Mouse (Mus musculus) C2C12 (cell line): ENCODE results near the gene Snph. TPM values are rescaled to one million over a fixed set of nuclear protein-coding genes. Genes with fewer than 3 reads are reported as not detected.

ENCODE experiments used
- H3K27me3 ChIP-seq: one replicate; pipeline ENCODE4 v1.6.1; 2011; ENCODE audit not compliant: control insufficient read depth, insufficient read depth, insufficient read length
- H3K36me3 ChIP-seq: one replicate; pipeline ENCODE4 v1.6.1; 2011; ENCODE audit not compliant: control insufficient read depth, insufficient read depth
- H3K4me3 ChIP-seq: one replicate; pipeline ENCODE4 v1.5.1; 2011; ENCODE audit warnings: mild to moderate bottlenecking, control low read depth; ENCODE audit not compliant: poor library complexity, insufficient read depth, severe bottlenecking
- H3K79me2 ChIP-seq: one replicate; pipeline ENCODE4 v1.6.1; 2011; ENCODE audit not compliant: control insufficient read depth, insufficient read depth
- H3K79me3 ChIP-seq: one replicate; pipeline ENCODE4 v1.6.1; 2011; ENCODE audit warnings: low read depth, control low read depth
- H3ac ChIP-seq: one replicate; pipeline ENCODE3; 2011; ENCODE audit warnings: low read depth; ENCODE audit not compliant: control insufficient read depth, insufficient read length
- CEBPB ChIP-seq: IDR thresholded peaks from one replicate; pipeline ENCODE4 v1.6.1; 2011; ENCODE audit warnings: low read depth, mild to moderate bottlenecking, control low read depth, moderate library complexity
- CTCF ChIP-seq: IDR thresholded peaks from one replicate; pipeline ENCODE4 v1.5.1; 2011; ENCODE audit not compliant: control insufficient read depth, insufficient read depth, insufficient read length
- FOSL1 ChIP-seq: IDR thresholded peaks from one replicate; pipeline ENCODE4 v1.8.0; 2011; ENCODE audit warnings: mild to moderate bottlenecking, low read length; ENCODE audit not compliant: poor library complexity, insufficient read depth, severe bottlenecking
- MAX ChIP-seq: IDR thresholded peaks from one replicate; pipeline ENCODE4 v1.6.1; 2011; ENCODE audit warnings: mild to moderate bottlenecking, control low read depth
- MYOD1 ChIP-seq: IDR thresholded peaks from one replicate; pipeline ENCODE4 v1.6.1; 2011; ENCODE audit warnings: low read depth; ENCODE audit not compliant: control insufficient read depth, insufficient read length
- MYOG ChIP-seq: IDR thresholded peaks from one replicate; pipeline ENCODE4 v1.6.1; 2011; ENCODE audit not compliant: control insufficient read depth, insufficient read length; ENCODE audit errors: extremely low read depth
- USF1 ChIP-seq: IDR thresholded peaks from one replicate; pipeline ENCODE4 v1.6.1; 2011; ENCODE audit warnings: low read depth, mild to moderate bottlenecking, control low read depth, moderate library complexity
- polyA plus RNA-seq: library from polyadenylated mRNA; unstranded; fragments of >200 nt; fragmentation: generic; extraction: Trizol; gene quantifications from one replicate; pipeline ENCODE4 v1.2.1, GENCODE M21; 2012; ENCODE audit warnings: missing spikeins

Gene Snph
- polyA plus RNA-seq, 1 experiment, result not detected

DNA sequence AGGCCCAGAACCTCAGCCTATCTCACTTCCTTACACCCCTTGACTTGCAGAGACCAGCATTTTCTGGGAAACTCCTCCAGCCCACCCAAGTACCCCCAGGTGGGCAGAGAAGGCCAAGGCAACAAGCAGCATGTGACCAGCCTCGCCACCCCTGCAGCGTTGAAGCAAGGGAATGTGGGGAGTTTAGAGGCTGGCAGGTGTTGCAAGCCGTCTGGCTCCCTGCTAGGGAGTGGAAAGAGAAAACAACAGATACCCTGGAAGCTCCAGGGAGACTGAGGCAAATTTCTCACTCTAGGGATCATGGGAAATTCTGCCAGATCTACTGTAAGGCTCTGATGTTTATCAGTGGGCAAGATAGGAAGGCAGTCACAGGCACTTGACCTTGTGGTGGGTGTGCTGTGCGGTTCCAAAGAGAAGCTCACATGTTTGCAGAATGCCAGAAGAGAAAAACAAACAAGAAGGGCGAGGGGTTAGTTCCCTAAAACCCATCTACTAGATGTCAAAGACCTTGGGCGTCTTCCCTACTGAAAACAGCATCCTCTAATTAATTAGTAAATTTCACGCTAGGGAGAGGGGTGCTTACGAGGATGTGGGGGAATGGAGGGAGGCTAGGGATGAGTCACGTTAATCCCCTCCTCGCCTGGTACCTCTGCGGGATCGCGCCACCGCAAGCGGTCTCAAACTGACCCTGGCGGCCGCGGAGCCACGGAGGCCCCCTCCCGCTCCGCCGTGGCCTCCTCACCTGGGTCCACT, 811 bp downstream of the Snph start:
- Histone ChIP-seq H3ac (no peak overlapping the region), H3K4me3 (no peak overlapping the region), H3K36me3 (no peaks in the 10 kb centered on the region), H3K79me3 (no peaks in the 10 kb centered on the region), H3K79me2 (no peaks in the 10 kb centered on the region), H3K27me3 (peaks cover 45% of the 10 kb centered on the region)
- TF ChIP-seq USF1, result no peak
- TF ChIP-seq CEBPB, result no peak
- TF ChIP-seq MYOG, result no peak
- no peak for TF ChIP-seq CTCF
- no peak for TF ChIP-seq MAX
- no peak for TF ChIP-seq MYOD1
- no peak for TF ChIP-seq FOSL1

DNA sequence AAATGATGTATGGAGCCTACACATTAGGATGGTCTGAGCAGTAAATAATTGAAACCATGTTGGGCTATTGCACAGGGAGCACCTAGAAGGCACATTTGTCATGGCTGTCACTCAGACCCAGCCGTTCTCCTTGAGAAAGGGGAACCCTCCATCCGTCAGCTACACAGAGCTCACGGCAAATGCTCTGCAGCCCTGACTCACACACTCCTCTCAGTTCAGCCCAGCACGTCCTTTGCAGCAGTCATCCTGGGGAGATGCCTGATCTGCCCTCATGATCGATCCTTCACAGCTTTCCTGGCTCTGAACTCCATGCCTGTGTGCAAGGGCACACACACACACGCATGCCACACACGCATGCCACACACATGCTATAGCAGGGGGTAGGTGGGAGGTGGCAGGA, 3.1 kb downstream of the Snph start:
- H3K4me3 ChIP-seq, result no peak overlapping the region
- H3K27me3 ChIP-seq, result peaks cover 45% of the 10 kb centered on the region
- H3ac ChIP-seq, result no peak overlapping the region
- no peaks in the 10 kb centered on the region for H3K79me2 ChIP-seq
- H3K36me3 ChIP-seq, result no peaks in the 10 kb centered on the region
- no peaks in the 10 kb centered on the region for H3K79me3 ChIP-seq
- TF ChIP-seq MAX (no peak), FOSL1 (no peak), MYOD1 (no peak), CEBPB (no peak), CTCF (no peak), USF1 (no peak), MYOG (no peak)

DNA sequence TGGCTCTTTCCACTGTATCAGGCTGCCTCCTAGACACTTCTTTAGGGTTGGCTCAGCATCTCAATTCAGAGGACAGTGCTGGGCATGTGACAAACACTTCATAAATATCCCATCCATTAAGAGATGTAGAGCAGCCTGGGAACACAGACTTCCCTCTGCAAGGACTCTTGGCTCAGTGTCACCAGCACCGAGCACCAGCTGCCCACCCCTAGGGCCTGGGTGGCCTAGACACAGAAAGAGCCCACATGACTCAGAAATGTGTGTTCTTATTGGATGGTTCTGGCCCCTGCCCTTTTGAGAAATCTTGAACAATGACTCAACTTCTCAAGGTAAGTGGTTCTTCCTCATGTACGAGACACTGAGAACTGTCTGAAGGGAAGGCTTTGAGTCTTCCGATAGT, 4.4 kb downstream of the Snph start:
- Histone ChIP-seq H3K36me3 (no peaks in the 10 kb centered on the region), H3K27me3 (peaks cover 36% of the 10 kb centered on the region), H3ac (no peak overlapping the region), H3K79me2 (no peaks in the 10 kb centered on the region), H3K4me3 (no peak overlapping the region), H3K79me3 (no peaks in the 10 kb centered on the region)
- TF ChIP-seq MYOD1, result no peak
- no peak for TF ChIP-seq CTCF
- no peak for TF ChIP-seq MAX
- TF ChIP-seq MYOG, result no peak
- no peak for TF ChIP-seq USF1
- no peak for TF ChIP-seq FOSL1
- TF ChIP-seq CEBPB, result no peak

DNA sequence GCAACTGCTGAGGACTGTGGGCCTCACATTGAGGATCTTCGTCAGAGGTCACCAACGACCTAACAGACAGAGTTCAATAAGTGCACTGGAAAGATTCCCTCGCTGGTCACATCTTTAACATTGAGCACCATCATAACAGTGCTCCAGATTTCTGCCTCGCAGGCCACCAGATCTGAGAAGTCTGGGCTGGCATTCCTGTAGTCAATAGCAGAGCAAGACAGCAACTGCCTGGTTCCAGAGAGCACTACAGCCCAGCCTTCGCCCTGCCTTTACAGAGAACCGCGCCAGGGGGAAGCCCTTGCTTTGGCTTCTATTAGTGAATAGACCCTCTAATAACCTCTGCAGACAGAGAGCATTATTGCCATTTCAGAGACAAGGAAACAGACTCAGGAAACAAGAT, 6.1 kb downstream of the Snph start:
- Histone ChIP-seq H3K79me3 (no peaks in the 10 kb centered on the region), H3K4me3 (no peak overlapping the region), H3K79me2 (no peaks in the 10 kb centered on the region), H3K27me3 (peaks cover 32% of the 10 kb centered on the region), H3K36me3 (no peaks in the 10 kb centered on the region), H3ac (no peak overlapping the region)
- no peak for TF ChIP-seq FOSL1
- TF ChIP-seq MYOD1, result no peak
- no peak for TF ChIP-seq MYOG
- no peak for TF ChIP-seq USF1

DNA sequence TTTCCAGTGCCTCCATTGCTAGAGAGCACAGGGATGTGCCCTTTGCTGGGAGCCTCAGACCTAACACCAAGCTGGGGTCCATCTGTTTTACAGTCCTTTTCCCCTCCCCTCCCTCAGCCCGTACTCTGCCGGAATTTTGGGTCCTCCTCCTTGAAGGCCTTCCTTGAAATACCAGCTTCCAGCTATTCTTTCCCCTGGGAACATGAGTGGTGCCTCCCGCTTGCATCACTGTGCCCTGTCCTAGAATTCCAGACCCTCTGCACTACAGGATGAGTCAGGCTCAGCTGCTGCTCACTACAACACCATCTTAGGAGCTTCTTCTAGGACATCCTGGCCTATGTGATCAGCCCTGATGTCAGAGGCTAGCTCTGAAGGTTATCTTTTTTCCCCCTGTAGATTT, 8.6 kb downstream of the Snph start:
- Histone ChIP-seq H3K27me3 (peaks cover 15% of the 10 kb centered on the region), H3ac (no peak overlapping the region), H3K79me2 (no peaks in the 10 kb centered on the region), H3K36me3 (no peaks in the 10 kb centered on the region), H3K4me3 (no peak overlapping the region), H3K79me3 (no peaks in the 10 kb centered on the region)
- TF ChIP-seq MAX (no peak), MYOD1 (no peak), FOSL1 (no peak), MYOG (no peak), CEBPB (no peak), CTCF (no peak), USF1 (no peak)
